Mouse (Mus musculus) spleen, adult 2 months (tissue): ENCODE measurements around the gene Morn1.

Experiments used
- CTCF ChIP-seq: fragments of 200-500 bp; IDR thresholded peaks from 2 replicates; pipeline ENCODE4 v1.5.1; 2011; ENCODE audit warnings: mild to moderate bottlenecking, inconsistent platforms; ENCODE audit not compliant: insufficient read depth, insufficient read length, insufficient replicate concordance; ENCODE audit errors: extremely low read depth
- POLR2A ChIP-seq: fragments of 200-500 bp; IDR thresholded peaks from 2 replicates; pipeline ENCODE4 v1.6.1; 2011; ENCODE audit warnings: low read depth, low read length, inconsistent platforms

DNA sequence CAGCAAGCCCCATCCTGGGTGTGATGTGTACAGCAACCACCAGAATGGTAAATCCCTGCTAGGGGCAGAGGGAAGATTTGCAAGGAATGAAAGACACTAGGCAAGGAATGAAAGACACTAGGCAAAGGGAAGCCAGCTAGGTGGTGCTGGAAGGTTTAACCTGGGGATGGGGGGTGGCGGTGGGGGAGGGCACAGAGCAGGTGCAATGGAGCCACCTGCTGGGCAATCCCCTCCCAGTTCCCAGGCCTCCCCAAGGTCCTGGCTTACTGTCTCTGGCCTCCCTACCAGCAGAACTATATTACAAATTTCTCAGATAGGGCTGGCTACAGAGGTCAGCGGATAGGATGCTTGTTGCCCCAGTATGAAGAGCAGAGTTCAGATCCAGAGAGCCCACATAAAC is 21.9 kb upstream of the Morn1 start:
- TF ChIP-seq CTCF (no peak), POLR2A (no peak)
